Mouse (Mus musculus) ES-E14 (cell line): ENCODE results near the gene C1qbp. TPM values are rescaled to one million over a fixed set of nuclear protein-coding genes. Genes with fewer than 3 reads are reported as not detected.

ENCODE experiments used
- DNase-seq: peaks from one replicate; pipeline ENCODE4 v3.0.0-alpha.2; 2013; ENCODE audit warnings: low read depth, low spot score
- H3K27ac ChIP-seq: 2 replicates; pipeline ENCODE4 v1.5.1; 2012; ENCODE audit warnings: low read depth, mild to moderate bottlenecking, low read length, moderate library complexity, mixed read lengths; ENCODE audit not compliant: poor library complexity, insufficient read depth, severe bottlenecking
- H3K36me3 ChIP-seq: 2 replicates; pipeline ENCODE4 v1.6.1; 2012; ENCODE audit warnings: mild to moderate bottlenecking, low read length, moderate library complexity, mixed read lengths; ENCODE audit not compliant: control insufficient read depth, poor library complexity, insufficient read depth, severe bottlenecking
- H3K4me1 ChIP-seq, 2 experiments: fragments of 150-350 bp in 1 of 2; sonication (generic) in 1 of 2; 2 replicates each; pipeline ENCODE4 v1.6.1; 2012; ENCODE audit warnings: low read length in 2 of 2, mild to moderate bottlenecking in 1 of 2, mixed read lengths in 1 of 2; ENCODE audit not compliant: control insufficient read depth in 2 of 2, insufficient read depth in 2 of 2, poor library complexity in 1 of 2
- H3K4me3 ChIP-seq, 2 experiments: fragments of 150-350 bp in 1 of 2; sonication (generic) in 1 of 2; 2 replicates each; pipeline ENCODE4 v1.5.1; 2012; ENCODE audit warnings: low read length in 2 of 2, low read depth in 1 of 2, mild to moderate bottlenecking in 1 of 2, mixed read lengths in 1 of 2; ENCODE audit not compliant: insufficient read depth in 1 of 2, poor library complexity in 1 of 2, severe bottlenecking in 1 of 2
- H3K9ac ChIP-seq: 2 replicates; pipeline ENCODE4 v1.6.1; 2012; ENCODE audit warnings: low read depth, mild to moderate bottlenecking, low read length, mixed read lengths; ENCODE audit not compliant: poor library complexity, insufficient read depth, severe bottlenecking
- H3K9me3 ChIP-seq: fragments of 150-350 bp; sonication (generic); 2 replicates; pipeline ENCODE4 v1.6.1; 2012; ENCODE audit warnings: low read depth, mild to moderate bottlenecking, low read length; ENCODE audit not compliant: control insufficient read depth, insufficient read depth
- CHD2 ChIP-seq: IDR thresholded peaks from 2 replicates; pipeline ENCODE4 v1.6.1; 2014; ENCODE audit warnings: mild to moderate bottlenecking, low read depth, low read length, inconsistent platforms
- HCFC1 ChIP-seq: IDR thresholded peaks from 2 replicates; pipeline ENCODE4 v1.6.1; 2012; ENCODE audit warnings: low read length, inconsistent platforms, borderline replicate concordance; ENCODE audit not compliant: insufficient read depth
- MAFK ChIP-seq: IDR thresholded peaks from 2 replicates; pipeline ENCODE4 v1.6.1; 2014; ENCODE audit warnings: mild to moderate bottlenecking, low read depth, low read length, inconsistent platforms; ENCODE audit not compliant: insufficient read depth
- ZC3H11A ChIP-seq: IDR thresholded peaks from 2 replicates; pipeline ENCODE4 v1.6.1; 2012; ENCODE audit warnings: low read depth, mild to moderate bottlenecking, inconsistent platforms, low read length, borderline replicate concordance
- ZNF384 ChIP-seq: IDR thresholded peaks from 2 replicates; pipeline ENCODE4 v1.6.1; 2012; ENCODE audit warnings: low read depth, low read length, inconsistent platforms
- in situ Hi-C, 2 experiments: fragments of 600-800 bp; cut with MboI; formaldehyde crosslinking; loops; one replicate each; pipeline ENCODE4 v1.15.1; 2025; ENCODE audit warnings: low sequenced_read_pairs in 2 of 2, inconsistent platforms in 1 of 2; ENCODE audit not compliant: unreplicated experiment in 2 of 2
- total RNA-seq: library from RNA; depleted of rRNA; stranded (reverse); fragments of 300-350 nt; gene quantifications from 2 replicates; pipeline ENCODE4 v1.2.3, GENCODE M21; 2012

C1qbp gene
- total RNA-seq, 1 experiment: 139 TPM

DNA sequence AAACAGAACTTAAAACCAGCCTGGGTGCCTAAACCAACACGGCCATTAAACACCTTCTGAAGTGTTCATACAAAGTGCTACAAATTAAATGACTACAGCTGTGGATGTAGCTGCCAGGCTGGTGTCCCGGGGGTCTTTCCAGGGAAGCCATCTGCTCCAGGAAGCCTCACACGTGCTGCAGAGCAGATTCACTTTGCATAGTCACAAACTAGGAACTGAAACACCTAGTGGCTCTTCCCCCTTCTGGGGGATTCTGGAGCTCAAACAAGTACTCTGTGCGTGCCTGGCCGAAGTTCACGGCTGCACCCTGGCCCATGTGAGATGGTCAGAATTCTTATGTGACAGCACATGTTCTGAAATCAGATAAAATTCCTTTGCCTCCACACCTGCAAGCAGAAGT is 2.6 kb downstream of the C1qbp start:
- no peak for DNase-seq
- Histone ChIP-seq H3K36me3 (peaks cover 47% of the 10 kb centered on the region), H3K4me3 (peak overlapping the region in 1 of 2 experiments; percentile 18; a peak in 1 of 4 replicates), H3K27ac (peak overlapping the region; percentile 14; the same call in 1 of the 2 replicates), H3K9me3 (no peaks in the 10 kb centered on the region), H3K9ac (peak overlapping the region; percentile 25; the same call in 1 of the 2 replicates), H3K4me1 (peaks cover 0 to 4% of the 10 kb centered on the region in 2 experiments; a peak in 2 of 4 replicates)
- in situ Hi-C loops: no loop called here
- TF ChIP-seq CHD2: no peak
- no peak for TF ChIP-seq ZNF384
- TF ChIP-seq MAFK: no peak
- no peak for TF ChIP-seq HCFC1
- no peak for TF ChIP-seq ZC3H11A

DNA sequence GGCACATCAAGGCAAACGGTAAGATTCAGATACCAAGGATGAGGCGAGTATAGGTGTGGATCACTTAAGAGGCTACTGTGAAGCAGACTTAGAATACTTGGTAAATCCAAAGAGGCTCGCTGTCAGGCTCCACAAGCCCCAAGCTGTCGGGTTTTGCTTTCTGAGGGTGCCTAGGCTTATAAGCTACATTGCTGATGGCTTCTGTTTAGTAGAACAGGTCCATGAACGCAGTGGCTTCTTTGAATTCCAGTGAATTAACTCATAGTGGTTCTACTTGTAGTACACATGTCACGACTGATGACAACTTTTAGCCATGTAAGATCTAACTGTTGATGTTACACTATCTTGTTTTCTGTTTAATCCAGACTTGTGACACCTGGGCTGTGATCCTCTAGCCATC is 5.5 kb downstream of the C1qbp start:
- no peak for DNase-seq
- no peak overlapping the region for H3K27ac ChIP-seq
- no peaks in the 10 kb centered on the region for H3K9me3 ChIP-seq
- H3K36me3 ChIP-seq: peaks cover 52% of the 10 kb centered on the region
- in situ Hi-C loops: no loop called here
- H3K4me3 ChIP-seq: no peak overlapping the region
- H3K4me1 ChIP-seq: peaks cover 0 to 4% of the 10 kb centered on the region in 2 experiments; a peak in 2 of 4 replicates
- no peak overlapping the region for H3K9ac ChIP-seq
- TF ChIP-seq MAFK (no peak), CHD2 (no peak), ZNF384 (no peak)

DNA sequence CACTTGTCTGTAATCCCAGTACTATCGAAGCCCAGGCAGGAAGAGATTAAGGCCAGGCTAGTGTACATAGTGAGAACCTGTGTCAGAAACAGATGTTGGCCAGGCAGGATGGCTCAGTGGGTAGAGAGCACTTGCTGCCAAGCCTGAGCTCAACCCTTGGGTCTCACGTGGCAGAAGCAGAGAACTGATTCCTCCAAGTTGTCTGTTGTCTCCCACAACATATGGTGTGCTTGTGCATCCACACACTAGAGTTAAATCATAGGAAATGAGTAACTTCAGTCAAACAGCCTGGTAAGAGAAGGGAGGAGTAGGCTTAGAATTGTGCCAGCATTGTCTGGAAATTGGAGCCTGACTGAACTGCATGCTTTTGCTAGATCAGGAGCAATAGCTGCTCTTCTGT is 7.6 kb downstream of the C1qbp start:
- no peak for TF ChIP-seq HCFC1
- TF ChIP-seq ZNF384: no peak
- Histone ChIP-seq H3K9me3 (no peaks in the 10 kb centered on the region), H3K27ac (no peak overlapping the region), H3K36me3 (peaks cover 41% of the 10 kb centered on the region), H3K9ac (no peak overlapping the region), H3K4me3 (no peak overlapping the region), H3K4me1 (peaks cover 0 to 3% of the 10 kb centered on the region in 2 experiments; a peak in 2 of 4 replicates)
- no peak for DNase-seq
- in situ Hi-C loops: no loop called here

DNA sequence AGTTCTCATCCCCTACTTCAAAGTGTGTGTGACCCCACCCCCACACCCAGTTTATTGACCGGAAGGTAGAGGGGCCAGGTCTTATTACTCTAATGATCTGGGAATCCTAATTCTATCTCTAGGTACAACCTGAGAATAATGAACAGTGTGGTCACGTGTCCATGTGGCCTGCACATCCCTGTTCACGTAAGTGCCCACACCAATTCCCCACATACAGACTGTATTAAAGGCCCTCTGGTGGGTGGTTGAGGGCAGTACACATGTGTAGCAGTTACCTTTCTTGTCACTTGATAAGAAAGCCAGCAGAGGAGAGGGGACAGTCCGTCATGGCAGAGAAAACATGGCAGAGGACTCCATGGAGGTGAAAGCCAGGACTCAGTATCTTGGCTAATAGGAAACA is 8.9 kb downstream of the C1qbp start:
- Histone ChIP-seq H3K36me3 (peaks cover 29% of the 10 kb centered on the region), H3K4me3 (no peak overlapping the region), H3K9ac (no peak overlapping the region), H3K4me1 (no peaks in the 10 kb centered on the region), H3K27ac (no peak overlapping the region), H3K9me3 (no peaks in the 10 kb centered on the region)
- in situ Hi-C loops: no loop called here
- no peak for TF ChIP-seq ZNF384
- TF ChIP-seq MAFK: no peak
- no peak for TF ChIP-seq CHD2
- no peak for TF ChIP-seq ZC3H11A
- no peak for TF ChIP-seq HCFC1
- no peak for DNase-seq

DNA sequence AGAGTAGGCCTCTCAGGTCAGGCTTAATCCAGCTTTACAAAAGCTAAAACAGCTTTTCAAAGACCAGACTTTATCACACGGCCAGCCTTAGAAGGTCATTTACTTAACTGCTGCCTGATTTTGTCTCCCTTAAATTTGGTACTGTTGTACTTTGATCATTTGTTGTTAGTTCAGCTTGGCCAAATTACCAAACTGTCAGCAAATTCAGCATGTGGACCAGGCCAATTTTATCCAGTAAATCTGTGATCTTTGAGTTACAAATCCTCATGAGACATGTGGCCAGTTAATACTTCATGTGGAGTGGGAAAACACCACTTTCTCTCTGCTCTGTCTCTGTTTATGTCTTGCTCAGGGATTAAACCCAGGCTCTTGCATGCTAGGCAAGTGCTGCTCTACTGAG is 10.2 kb downstream of the C1qbp start:
- H3K9ac ChIP-seq: no peak overlapping the region
- in situ Hi-C loops: no loop called here
- H3K27ac ChIP-seq: no peak overlapping the region
- TF ChIP-seq ZNF384 (no peak), HCFC1 (no peak), CHD2 (no peak), ZC3H11A (no peak), MAFK (no peak)
- H3K36me3 ChIP-seq: peaks cover 17% of the 10 kb centered on the region
- no peaks in the 10 kb centered on the region for H3K9me3 ChIP-seq
- H3K4me3 ChIP-seq: no peak overlapping the region
- no peaks in the 10 kb centered on the region for H3K4me1 ChIP-seq
- no peak for DNase-seq
